Mouse (Mus musculus): ENCODE measurements around the gene Dync1i1.

Dync1i1 gene

DNA sequence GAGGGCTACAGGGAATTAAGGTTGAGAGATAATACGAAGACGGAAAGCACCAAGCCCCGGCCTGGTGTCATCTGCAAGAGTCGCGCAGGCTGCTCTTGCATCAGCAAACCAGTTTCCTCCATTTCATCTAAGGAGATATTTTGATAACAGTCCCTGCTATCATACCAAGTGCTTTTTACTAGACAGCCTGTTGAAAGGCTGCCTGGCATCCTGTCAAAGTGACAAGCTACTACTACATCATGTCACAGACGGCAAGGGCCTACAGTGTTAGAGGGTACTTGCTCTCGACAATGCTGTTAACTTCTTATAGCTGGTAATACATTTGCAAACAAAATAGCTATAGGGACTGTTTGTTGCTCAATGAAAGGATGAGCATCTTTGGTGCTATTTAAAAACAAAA is 345.6 kb downstream of the Dync1i1 start:
- no peak for DNase-seq

DNA sequence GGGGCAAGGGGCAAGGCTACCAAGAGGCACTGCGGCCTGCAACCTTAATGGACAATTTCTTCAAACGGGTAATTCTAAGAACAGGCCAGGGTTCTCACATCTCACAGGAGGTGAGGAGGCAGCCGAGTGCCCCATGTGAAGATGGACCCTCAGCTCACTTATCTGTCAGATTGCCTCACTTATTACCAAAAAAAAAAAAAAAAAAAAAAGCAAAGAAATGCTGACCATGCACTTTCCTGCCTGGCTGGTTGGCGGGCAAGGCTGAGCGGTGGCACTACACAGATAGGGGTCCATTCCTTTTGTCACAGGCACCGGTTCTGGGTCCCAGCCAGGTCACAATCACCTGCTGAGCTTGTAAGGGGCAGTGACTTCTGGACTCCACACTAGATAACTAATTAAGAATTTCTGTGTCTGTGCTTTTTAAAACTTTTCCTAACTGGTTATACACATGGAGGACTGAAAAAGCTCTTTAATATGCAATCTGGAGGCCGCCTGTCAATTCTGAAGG is 350.6 kb downstream of the Dync1i1 start:
- DNase-seq = peak; percentile 23 to 50

DNA sequence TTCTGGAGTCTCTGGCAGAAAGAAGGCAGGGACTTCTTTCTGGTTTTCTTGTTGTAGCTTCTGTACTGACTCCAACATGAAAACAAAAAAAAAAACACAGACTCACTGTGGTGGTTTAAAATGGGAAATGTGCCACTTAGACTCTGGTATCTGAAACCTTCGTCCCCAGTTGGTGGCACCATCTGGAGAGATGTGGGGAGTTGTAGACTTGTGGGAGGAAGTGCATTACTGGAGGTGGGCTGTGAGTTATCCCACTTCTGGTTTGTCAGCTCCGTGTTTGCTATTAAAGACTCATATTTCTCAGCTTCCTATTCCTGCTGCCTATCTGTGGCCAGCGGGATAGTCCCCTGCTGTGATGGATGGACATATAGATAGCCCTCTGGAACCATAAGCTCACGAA is 351.8 kb downstream of the Dync1i1 start:
- DNase-seq = no peak
